Mouse (Mus musculus): ENCODE measurements at regions not wholly inside any gene's neighbourhood (a gene's known extent, or its start where the extent isn't known, plus 50 kb on each side); places are given as distances from the start of the nearest gene placed in this dataset.

GRCm38 (mm10) chr10:21242471-21243231 is 53.1 kb upstream of the Hbs1l start:
- 75% methylated on average over 16 of the region's 16 CpGs for WGBS
- H3K4me3 ChIP-seq (ENCODE audit: low read depth, low read length) = no peak overlapping the region
- H3K4me2 ChIP-seq (ENCODE audit: low read depth) = no peak overlapping the region
- H3K27ac ChIP-seq (ENCODE audit: low read depth, low read length) = no peak overlapping the region
- H3K9ac ChIP-seq = no peak overlapping the region
- no peaks in the 10 kb centered on the region for H3K27me3 ChIP-seq (ENCODE audit: insufficient read depth, low read length)
- no peak for DNase-seq
- no peaks in the 10 kb centered on the region for H3K36me3 ChIP-seq (ENCODE audit: insufficient read depth)
- H3K4me1 ChIP-seq (ENCODE audit: insufficient read depth) = no peaks in the 10 kb centered on the region
- no peak for TF ChIP-seq CTCF (IDR thresholded peaks at IDR 0.05; ENCODE audit: low read depth)
- no peaks in the 10 kb centered on the region for H3K9me3 ChIP-seq (ENCODE audit: low read length)
- ATAC-seq = no peak

- H3K27me3 ChIP-seq (ENCODE audit: insufficient read depth, low read length) = no peaks in the 10 kb centered on the region
- WGBS = 79% methylated on average over 4 of the region's 4 CpGs
- H3K27ac ChIP-seq (ENCODE audit: low read depth, low read length) = no peak overlapping the region
- H3K4me2 ChIP-seq (ENCODE audit: low read depth) = no peak overlapping the region
- H3K4me3 ChIP-seq (ENCODE audit: low read depth, low read length) = no peak overlapping the region
- H3K9ac ChIP-seq = no peak overlapping the region
- no peaks in the 10 kb centered on the region for H3K36me3 ChIP-seq (ENCODE audit: insufficient read depth)
- DNase-seq (no peak), ATAC-seq (no peak)
- no peaks in the 10 kb centered on the region for H3K4me1 ChIP-seq (ENCODE audit: insufficient read depth)
- H3K9me3 ChIP-seq (ENCODE audit: low read length) = no peaks in the 10 kb centered on the region
- no peak for TF ChIP-seq CTCF (IDR thresholded peaks at IDR 0.05; ENCODE audit: low read depth)
These were observed 50.8 kb upstream of the Hbs1l start for GRCm38 (mm10) chr10:21244849-21245453.

GRCm38 (mm10) chr10:21245558-21245957 is 50.2 kb upstream of the Hbs1l start:
- no peaks in the 10 kb centered on the region for H3K36me3 ChIP-seq (ENCODE audit: insufficient read depth)
- no peaks in the 10 kb centered on the region for H3K4me1 ChIP-seq (ENCODE audit: insufficient read depth)
- H3K27me3 ChIP-seq (ENCODE audit: insufficient read depth, low read length) = no peaks in the 10 kb centered on the region
- no peak overlapping the region for H3K27ac ChIP-seq (ENCODE audit: low read depth, low read length)
- WGBS = 75% methylated on average over 5 of the region's 5 CpGs
- no peak for ATAC-seq
- no peak overlapping the region for H3K4me3 ChIP-seq (ENCODE audit: low read depth, low read length)
- TF ChIP-seq CTCF (IDR thresholded peaks at IDR 0.05; ENCODE audit: low read depth) = no peak
- H3K9ac ChIP-seq = no peak overlapping the region
- DNase-seq = no peak
- no peak overlapping the region for H3K4me2 ChIP-seq (ENCODE audit: low read depth)
- H3K9me3 ChIP-seq (ENCODE audit: low read length) = no peaks in the 10 kb centered on the region
